Comparison of ENCODE assay signal across 16 mouse cellular contexts in genomic region chr7:36720830-36721229, GRCm38 (mm10). TPM values are rescaled to one million over a fixed set of nuclear protein-coding genes. Genes with fewer than 3 reads are reported as not detected.
A peak's percentile ranks its signal among the peaks of the same experiment; 100 is the strongest.
DNase-seq lines count a peak whose midpoint lies in the region; ATAC-seq and TF ChIP-seq lines count a peak whose summit lies in the region.
"Had no signal": no experiment of that assay in that cellular context is flagged by ENCODE, and none has a peak within 500 bp of the region (broad histone marks: within the 10 kb centered on the region; RNA-seq: fewer than 3 reads in every experiment).

No protein-coding gene starts in this region.

- H3K4me1 ChIP-seq in lung, embryonic 14.5 days (ENCODE audit: insufficient read depth), result peaks cover 5% of the 10 kb centered on the region; the same call in 1 of the 2 replicates
- H3K4me1 ChIP-seq in hindbrain, embryonic 15.5 days (replicated peaks), result peaks cover 41% of the 10 kb centered on the region
- peaks cover 9% of the 10 kb centered on the region for H3K4me1 ChIP-seq in olfactory bulb, adult 2 months (ENCODE audit: control insufficient read depth, insufficient read depth, low read length)

- H3K27me3 ChIP-seq in lung, embryonic 14.5 days (ENCODE audit: insufficient read depth, low read length), result no peaks in the 10 kb centered on the region
- no peaks in the 10 kb centered on the region for H3K27me3 ChIP-seq in hindbrain, embryonic 15.5 days
- H3K27me3 ChIP-seq: embryonic facial prominence, embryonic 12.5 days; heart, embryonic 13.5 days; limb, embryonic 15.5 days had no signal

- 39% methylated on average over 9 of the region's 9 CpGs for WGBS in lung, embryonic 14.5 days
- WGBS in hindbrain, embryonic 15.5 days, result 34% methylated on average over 9 of the region's 9 CpGs
- 27% methylated on average over 9 of the region's 9 CpGs for WGBS in olfactory bulb, adult 2 months

- peak; percentile 39 for DNase-seq in heart, postnatal 4 days
- no peak for DNase-seq in heart, adult 8-10 months (ENCODE audit: low spot score)
- peak; percentile 68 for DNase-seq in lung, embryonic 14.5 days
- DNase-seq in lung, postnatal 36 days, result no peak
- DNase-seq in urinary bladder, postnatal 25 days (ENCODE audit: low spot score), result no peak
- DNase-seq in spleen, postnatal 14 days (ENCODE audit: low spot score in 2 of 2), result no peak
- DNase-seq: cerebellum, postnatal 10 days; gastrocnemius, postnatal 14 days; right cerebral cortex, postnatal 14 days had no signal

- no peaks in the 10 kb centered on the region for H3K9me3 ChIP-seq in lung, embryonic 14.5 days (ENCODE audit: low read depth, low read length)
- H3K9me3 ChIP-seq in hindbrain, embryonic 15.5 days, result no peaks in the 10 kb centered on the region
- H3K9me3 ChIP-seq: embryonic facial prominence, embryonic 12.5 days; heart, embryonic 13.5 days; limb, embryonic 15.5 days had no signal

- TF ChIP-seq POLR2A in olfactory bulb, adult 2 months (IDR thresholded peaks at IDR 0.05; ENCODE audit: insufficient read depth, low read depth, low read length), result no peak

- TF ChIP-seq CTCF in lung, embryonic 14.5 days (IDR thresholded peaks at IDR 0.05; ENCODE audit: low read depth), result no peak
- no peak for TF ChIP-seq CTCF in olfactory bulb, adult 2 months (IDR thresholded peaks at IDR 0.05; ENCODE audit: insufficient read depth, low read depth, low read length)

- no peak overlapping the region for H3K4me3 ChIP-seq in lung, embryonic 14.5 days (ENCODE audit: low read depth, low read length)
- no peak overlapping the region for H3K4me3 ChIP-seq in hindbrain, embryonic 15.5 days
- 0 out of 2 replicates have a peak overlapping the region, but pooled peaks have one; percentile 21 for H3K4me3 ChIP-seq in olfactory bulb, adult 2 months (ENCODE audit: insufficient read depth, low read depth, low read length)
- H3K4me3 ChIP-seq: embryonic facial prominence, embryonic 12.5 days; heart, embryonic 13.5 days; limb, embryonic 15.5 days had no signal

- no peak overlapping the region for H3K9ac ChIP-seq in lung, embryonic 14.5 days
- no peak overlapping the region for H3K9ac ChIP-seq in hindbrain, embryonic 15.5 days
- H3K9ac ChIP-seq: embryonic facial prominence, embryonic 12.5 days; heart, embryonic 13.5 days; limb, embryonic 15.5 days had no signal

- peak; percentile 66 for ATAC-seq in lung, embryonic 14.5 days (ENCODE audit: insufficient read depth)
- ATAC-seq in hindbrain, embryonic 15.5 days (ENCODE audit: low FRiP score, low read depth), result no peak
- ATAC-seq: activated CD4-positive, CD25-positive, alpha-beta regulatory T cell, adult 4 months; forebrain, embryonic 14.5 days had no signal

- H3K36me3 ChIP-seq in lung, embryonic 14.5 days (ENCODE audit: insufficient read depth), result 0 out of 2 replicates have a peak, but pooled peaks cover under 1% of the 10 kb centered on the region
- no peaks in the 10 kb centered on the region for H3K36me3 ChIP-seq in hindbrain, embryonic 15.5 days
- H3K36me3 ChIP-seq: embryonic facial prominence, embryonic 12.5 days; heart, embryonic 13.5 days; limb, embryonic 15.5 days had no signal

- peak overlapping the region; percentile 36; the same call in 1 of the 2 replicates for H3K4me2 ChIP-seq in lung, embryonic 14.5 days
- 0 out of 2 replicates have a peak overlapping the region, but pooled peaks have one; percentile 25 for H3K4me2 ChIP-seq in hindbrain, embryonic 15.5 days
- H3K4me2 ChIP-seq: embryonic facial prominence, embryonic 12.5 days; limb, embryonic 15.5 days had no signal

- H3K27ac ChIP-seq in lung, embryonic 14.5 days (ENCODE audit: low read depth), result no peak overlapping the region
- no peak overlapping the region; the same call in 1 of the 2 replicates for H3K27ac ChIP-seq in hindbrain, embryonic 15.5 days (replicated peaks)
- H3K27ac ChIP-seq in olfactory bulb, adult 2 months (ENCODE audit: insufficient read depth, low read depth, low read length), result no peak overlapping the region
- H3K27ac ChIP-seq: embryonic facial prominence, embryonic 12.5 days; heart, embryonic 13.5 days; limb, embryonic 15.5 days had no signal

RNA-seq across cellular contexts. Expression of gene Tshz3, which starts 22.9 kb away (rescaled TPM):
- 1 to 10 TPM; 5.5 to 6.1 TPM for total RNA-seq in heart, postnatal 4 days (2021)
- 1 to 10 TPM; 2.7 to 4.2 (median 3.8) TPM for total RNA-seq in heart, adult 8-10 months (2022)
- 21.1 and 23.3 TPM in 2 replicates for polyA plus RNA-seq in lung, embryonic 14.5 days (2014; fragmentation: Nextera tagmentation; extraction: Ambion mirVana)
- 27.4 and 35.8 TPM in 2 replicates for polyA plus RNA-seq in hindbrain, embryonic 15.5 days (2015; fragmentation: Nextera tagmentation; extraction: Ambion mirVana)
- not detected in 2 replicates for polyA plus RNA-seq in olfactory bulb, adult 2 months (2012; ENCODE audit: insufficient read depth, insufficient read length, low replicate concordance, missing spikeins)

Comparison
In these comparisons a context has a peak if more than half of its experiments do, and no peak if none do; other contexts are left out.
1. DNase-seq: peak in heart, postnatal 4 days (single experiment) and lung, embryonic 14.5 days (single experiment); none in heart, adult 8-10 months (single experiment), lung, postnatal 36 days (single experiment), urinary bladder, postnatal 25 days (single experiment) and spleen, postnatal 14 days (0 of 2).
2. RNA of gene Tshz3, which starts 22.9 kb away (polyA plus RNA-seq): 27.4 to 35.8 TPM in hindbrain, embryonic 15.5 days and 21.1 to 23.3 TPM in lung, embryonic 14.5 days; not detected in olfactory bulb, adult 2 months; every median in the first group is over 10 times any median in the second.